Mouse (Mus musculus) heart, embryonic 16.5 days (tissue): ENCODE results near the gene 4931428L18Rik. TPM values are rescaled to one million over a fixed set of nuclear protein-coding genes. Genes with fewer than 3 reads are reported as not detected.

ENCODE experiments used
- polyA plus RNA-seq: library from polyadenylated mRNA; unstranded; fragments of >200 nt; fragmentation: Nextera tagmentation; extraction: Ambion mirVana; gene quantifications from 2 replicates; pipeline ENCODE4 v1.2.1, GENCODE M21; 2015

Gene 4931428L18Rik
- polyA plus RNA-seq, 1 experiment from 2014 or later: not detected

Other genes starting within 250 kb of the 4931428L18Rik start
- not detected in 2 replicates for gene AC153137.1, start 244.7 kb downstream of the 4931428L18Rik start, polyA plus RNA-seq
- not detected in 2 replicates for gene Lgsn, start 46.3 kb downstream of the 4931428L18Rik start, polyA plus RNA-seq
- not detected in 2 replicates for gene Pih1d3, start 154 bp upstream of the 4931428L18Rik start, polyA plus RNA-seq